Mouse (Mus musculus): ENCODE measurements around the gene Mfsd4b3.

Gene Mfsd4b3

DNA sequence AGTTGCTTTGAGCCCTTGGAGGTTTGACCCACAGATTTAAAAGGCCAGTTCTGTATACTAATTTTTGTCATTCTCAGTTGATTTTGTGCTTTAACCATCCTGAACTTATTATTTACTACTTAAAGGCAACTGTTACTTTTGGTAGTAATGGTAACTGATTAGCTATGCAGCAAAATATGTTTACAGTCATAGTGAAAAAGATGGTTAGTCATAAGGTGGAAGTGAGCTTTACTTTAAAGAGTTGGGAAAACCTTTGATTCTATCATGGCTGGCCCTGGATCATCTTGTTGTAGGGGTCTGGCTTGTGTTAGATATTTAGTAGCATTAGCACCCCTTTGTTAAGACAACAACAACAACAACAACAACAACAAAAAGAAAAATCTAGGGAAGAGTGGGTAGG is 47.3 kb downstream of the Mfsd4b3 start:
- no peak for DNase-seq

DNA sequence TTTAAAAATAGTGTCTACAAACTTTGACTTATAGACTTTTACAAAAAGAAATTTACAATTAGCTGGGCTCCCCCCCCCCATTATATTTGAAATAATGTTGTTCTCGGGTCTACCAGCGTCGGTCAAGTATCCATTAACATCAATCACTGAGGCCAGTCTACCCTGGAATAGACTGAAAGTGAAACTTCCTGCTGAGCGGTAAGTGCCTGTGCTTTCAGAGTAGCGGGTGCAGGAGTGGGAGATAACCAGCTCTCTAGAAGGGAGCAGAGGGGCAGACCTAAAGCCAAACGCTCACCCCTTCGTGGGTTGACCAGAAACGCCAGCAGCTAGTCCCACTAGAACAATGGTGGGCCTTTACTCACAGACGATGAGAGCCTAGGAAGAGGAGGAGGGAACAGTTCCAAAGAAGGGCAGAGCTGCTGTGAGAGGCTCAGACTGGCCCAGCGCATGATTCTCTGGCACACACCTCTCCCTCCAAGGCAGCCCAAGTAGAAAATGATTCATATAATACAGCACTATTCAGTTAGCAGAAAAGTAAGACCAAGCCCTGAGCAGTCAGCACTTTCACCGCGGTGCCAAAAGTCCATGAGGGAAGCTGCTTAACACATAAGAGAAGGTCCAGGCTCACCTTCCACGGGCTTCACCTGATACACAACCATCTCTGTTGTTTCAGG is 51.0 kb downstream of the Mfsd4b3 start:
- no peak for DNase-seq

DNA sequence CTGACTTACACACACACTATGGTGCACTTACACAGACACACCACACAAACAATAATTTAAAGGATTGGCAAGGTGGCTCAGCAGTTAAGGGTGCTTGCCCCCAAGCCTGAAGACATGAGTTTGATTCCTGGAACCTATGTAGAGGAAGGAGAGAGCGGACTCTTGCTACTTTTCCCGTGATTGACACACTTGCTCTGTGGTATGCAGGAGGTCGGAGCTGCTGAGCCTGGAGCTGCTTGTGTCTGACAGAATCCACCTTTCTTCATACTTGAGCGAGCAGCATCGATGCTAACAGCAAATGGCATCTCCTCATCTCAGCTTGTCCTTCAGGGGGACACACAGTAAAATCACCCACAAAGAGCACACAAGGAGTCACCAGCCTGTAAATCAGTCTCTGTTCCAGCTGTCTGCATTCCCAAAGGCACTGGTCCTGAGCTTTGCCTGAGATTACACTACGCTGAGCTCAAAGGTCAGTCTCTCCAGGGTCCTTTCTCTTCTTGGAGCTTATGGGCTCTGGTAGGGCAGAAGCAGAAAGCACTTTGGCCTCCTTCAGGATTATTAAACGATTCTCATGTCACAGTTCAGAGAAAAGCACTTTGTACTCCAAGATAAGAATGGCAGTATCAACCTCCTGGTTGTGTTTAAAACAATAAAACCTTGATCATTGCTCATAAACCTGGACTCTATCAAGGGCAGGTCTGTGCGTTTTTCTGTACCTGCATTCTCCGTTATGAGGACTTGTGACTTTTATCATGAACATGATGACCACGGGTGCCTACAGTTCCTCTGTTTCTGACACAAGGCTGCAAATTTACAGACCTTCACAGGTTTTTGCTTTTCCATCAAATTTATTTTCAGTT is 52.9 kb downstream of the Mfsd4b3 start:
- DNase-seq = peak; percentile 60

DNA sequence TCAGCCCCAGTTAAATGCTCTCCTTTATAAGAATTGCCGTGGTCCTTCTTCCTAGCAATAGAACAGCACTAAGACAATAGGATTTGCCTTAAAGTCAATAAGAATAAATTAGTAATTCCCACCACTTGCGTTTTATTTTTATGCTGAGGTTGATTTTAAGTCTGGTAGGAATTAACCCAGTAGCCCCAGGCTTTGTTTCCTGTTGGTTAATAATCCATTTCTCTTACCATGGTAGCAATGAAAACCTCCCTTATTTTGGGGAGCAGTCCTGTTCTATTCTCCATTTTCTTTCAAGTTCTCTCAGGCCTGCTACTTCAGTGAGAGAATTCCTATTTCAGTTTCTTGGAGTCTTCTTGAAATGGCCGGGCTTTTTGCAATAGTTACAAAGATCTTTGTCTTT is 55.8 kb downstream of the Mfsd4b3 start:
- no peak for DNase-seq

DNA sequence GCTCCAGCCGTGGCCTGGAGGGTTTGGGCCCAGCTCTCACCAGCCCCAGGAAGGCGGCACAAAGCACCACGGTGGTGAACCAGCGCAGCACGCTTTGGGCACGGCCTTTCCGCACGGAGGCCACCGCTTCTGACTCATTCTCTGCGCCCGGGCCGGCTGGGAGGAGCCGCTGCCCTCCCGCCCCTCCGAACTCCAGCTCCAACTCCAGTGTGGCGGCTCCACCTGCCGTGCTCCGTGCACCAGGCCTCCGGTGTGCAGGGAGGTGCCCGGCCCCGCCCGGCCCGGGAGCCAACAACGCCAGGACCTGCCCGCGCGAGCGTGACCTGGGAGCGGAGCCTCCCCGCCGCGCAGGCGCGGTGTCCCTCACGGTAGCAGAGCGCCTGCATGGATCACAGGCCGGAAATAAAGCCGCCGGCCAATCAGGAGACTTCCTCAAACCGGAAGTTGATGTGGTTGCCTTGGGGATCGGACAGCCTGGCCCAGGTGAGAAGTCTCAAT is 61.0 kb downstream of the Mfsd4b3 start, which contains the start of gene Mfsd4b4:
Gene Mfsd4b4, minus strand, starts transcription at position 365 of the 498 bp plus-strand sequence.
- peak; percentile 93 for DNase-seq

All from kidney, postnatal 14 days (tissue).